Mouse (Mus musculus): ENCODE results near the gene Epn3. TPM values are rescaled to one million over a fixed set of nuclear protein-coding genes. Genes with fewer than 3 reads are reported as not detected.
A peak's percentile ranks its signal among the peaks of the same experiment; 100 is the strongest.

Gene Epn3
- polyA plus RNA-seq, 1 experiment = 2.6 TPM

GRCm38 (mm10) chr11:94526171-94526879 is 26.6 kb upstream of the Epn3 start:
- H3K4me3 ChIP-seq (ENCODE audit: low read depth, low read length) = no peak overlapping the region
- 81% methylated on average over 9 of the region's 9 CpGs for WGBS
- no peaks in the 10 kb centered on the region for H3K27me3 ChIP-seq (ENCODE audit: control insufficient read depth, insufficient read depth, low read length)
- peaks cover 3% of the 10 kb centered on the region; the same call in 1 of the 2 replicates for H3K4me1 ChIP-seq (ENCODE audit: control insufficient read depth, insufficient read depth, insufficient read length, low read length)
- TF ChIP-seq CTCF (IDR thresholded peaks at IDR 0.05; ENCODE audit: extremely low read depth, insufficient read length, insufficient replicate concordance, low read depth, low read length) = no peak
- no peak for TF ChIP-seq POLR2A (IDR thresholded peaks at IDR 0.05; ENCODE audit: low read depth, low read length)
- no peaks in the 10 kb centered on the region for H3K36me3 ChIP-seq (ENCODE audit: control insufficient read depth, insufficient read depth, low read length)
- no peak overlapping the region for H3K27ac ChIP-seq (ENCODE audit: insufficient read depth, low read depth, low read length)

- TF ChIP-seq POLR2A (IDR thresholded peaks at IDR 0.05; ENCODE audit: low read depth, low read length) = no peak
- no peak for TF ChIP-seq CTCF (IDR thresholded peaks at IDR 0.05; ENCODE audit: extremely low read depth, insufficient read length, insufficient replicate concordance, low read depth, low read length)
- 3% methylated on average over 42 of the region's 42 CpGs for WGBS
- H3K27ac ChIP-seq (ENCODE audit: insufficient read depth, low read depth, low read length) = no peak within 1 kb of the TSS
Measured at GRCm38 (mm10) chr11:94521219-94521843, 21.6 kb upstream of the Epn3 start, which contains the start of gene Mycbpap. Gene Mycbpap, minus strand, starts transcription at chr11:94521742.

GRCm38 (mm10) chr11:94513452-94513851 is 13.7 kb upstream of the Epn3 start:
- H3K36me3 ChIP-seq (ENCODE audit: control insufficient read depth, insufficient read depth, low read length) = no peaks in the 10 kb centered on the region
- H3K4me1 ChIP-seq (ENCODE audit: control insufficient read depth, insufficient read depth, insufficient read length, low read length) = peaks cover 8% of the 10 kb centered on the region; the same call in 1 of the 2 replicates
- H3K27me3 ChIP-seq (ENCODE audit: control insufficient read depth, insufficient read depth, low read length) = no peaks in the 10 kb centered on the region
- 63% methylated on average over 9 of the region's 9 CpGs for WGBS
- H3K27ac ChIP-seq (ENCODE audit: insufficient read depth, low read depth, low read length) = no peak overlapping the region
- TF ChIP-seq POLR2A (IDR thresholded peaks at IDR 0.05; ENCODE audit: low read depth, low read length) (no peak), CTCF (IDR thresholded peaks at IDR 0.05; ENCODE audit: extremely low read depth, insufficient read length, insufficient replicate concordance, low read depth, low read length) (no peak)
- no peak overlapping the region for H3K4me3 ChIP-seq (ENCODE audit: low read depth, low read length)

More at GRCm38 (mm10) chr11:94521219-94521843, 21.6 kb upstream of the Epn3 start, which contains the start of gene Mycbpap:
- Histone ChIP-seq H3K27me3 (ENCODE audit: control insufficient read depth, insufficient read depth, low read length) (no peaks in the 10 kb centered on the region), H3K4me1 (ENCODE audit: control insufficient read depth, insufficient read depth, insufficient read length, low read length) (no peaks in the 10 kb centered on the region), H3K36me3 (ENCODE audit: control insufficient read depth, insufficient read depth, low read length) (no peaks in the 10 kb centered on the region), H3K4me3 (ENCODE audit: low read depth, low read length) (peak within 1 kb of the TSS; percentile 77)

GRCm38 (mm10) chr11:94508976-94509375 is 9.2 kb upstream of the Epn3 start:
- TF ChIP-seq POLR2A (IDR thresholded peaks at IDR 0.05; ENCODE audit: low read depth, low read length) = no peak
- TF ChIP-seq CTCF (IDR thresholded peaks at IDR 0.05; ENCODE audit: extremely low read depth, insufficient read length, insufficient replicate concordance, low read depth, low read length) = no peak
- H3K36me3 ChIP-seq (ENCODE audit: control insufficient read depth, insufficient read depth, low read length) = no peaks in the 10 kb centered on the region
- H3K4me3 ChIP-seq (ENCODE audit: low read depth, low read length) = no peak overlapping the region
- H3K27ac ChIP-seq (ENCODE audit: insufficient read depth, low read depth, low read length) = no peak overlapping the region
- no peaks in the 10 kb centered on the region for H3K27me3 ChIP-seq (ENCODE audit: control insufficient read depth, insufficient read depth, low read length)
- 36% methylated on average over 10 of the region's 10 CpGs for WGBS
- H3K4me1 ChIP-seq (ENCODE audit: control insufficient read depth, insufficient read depth, insufficient read length, low read length) = peaks cover 16% of the 10 kb centered on the region; the same call in 1 of the 2 replicates

- Histone ChIP-seq H3K27ac (ENCODE audit: insufficient read depth, low read depth, low read length) (no peak overlapping the region), H3K4me3 (ENCODE audit: low read depth, low read length) (no peak overlapping the region), H3K4me1 (ENCODE audit: control insufficient read depth, insufficient read depth, insufficient read length, low read length) (peaks cover 20% of the 10 kb centered on the region), H3K36me3 (ENCODE audit: control insufficient read depth, insufficient read depth, low read length) (no peaks in the 10 kb centered on the region), H3K27me3 (ENCODE audit: control insufficient read depth, insufficient read depth, low read length) (0 out of 2 replicates have a peak, but pooled peaks cover 4% of the 10 kb centered on the region)
- WGBS = 84% methylated on average over 8 of the region's 8 CpGs
- no peak for TF ChIP-seq CTCF (IDR thresholded peaks at IDR 0.05; ENCODE audit: extremely low read depth, insufficient read length, insufficient replicate concordance, low read depth, low read length)
- TF ChIP-seq POLR2A (IDR thresholded peaks at IDR 0.05; ENCODE audit: low read depth, low read length) = no peak
Measured at GRCm38 (mm10) chr11:94501482-94501881, 1.7 kb upstream of the Epn3 start.

GRCm38 (mm10) chr11:94500362-94500761 is 588 bp upstream of the Epn3 start:
- no peak for TF ChIP-seq CTCF (IDR thresholded peaks at IDR 0.05; ENCODE audit: extremely low read depth, insufficient read length, insufficient replicate concordance, low read depth, low read length)
- Histone ChIP-seq H3K27ac (ENCODE audit: insufficient read depth, low read depth, low read length) (no peak overlapping the region), H3K4me1 (ENCODE audit: control insufficient read depth, insufficient read depth, insufficient read length, low read length) (peaks cover 20% of the 10 kb centered on the region), H3K27me3 (ENCODE audit: control insufficient read depth, insufficient read depth, low read length) (0 out of 2 replicates have a peak, but pooled peaks cover 4% of the 10 kb centered on the region), H3K36me3 (ENCODE audit: control insufficient read depth, insufficient read depth, low read length) (no peaks in the 10 kb centered on the region), H3K4me3 (ENCODE audit: low read depth, low read length) (no peak overlapping the region)
- WGBS = 38% methylated on average over 8 of the region's 8 CpGs

GRCm38 (mm10) chr11:94499035-94499434 is 739 bp downstream of the Epn3 start:
- H3K27ac ChIP-seq (ENCODE audit: insufficient read depth, low read depth, low read length) = no peak overlapping the region
- 2% methylated on average over 2 of the region's 2 CpGs for WGBS
- no peak for TF ChIP-seq CTCF (IDR thresholded peaks at IDR 0.05; ENCODE audit: extremely low read depth, insufficient read length, insufficient replicate concordance, low read depth, low read length)
- TF ChIP-seq POLR2A (IDR thresholded peaks at IDR 0.05; ENCODE audit: low read depth, low read length) = no peak

More at GRCm38 (mm10) chr11:94499035-94499434, 739 bp downstream of the Epn3 start:
- Histone ChIP-seq H3K36me3 (ENCODE audit: control insufficient read depth, insufficient read depth, low read length) (no peaks in the 10 kb centered on the region), H3K27me3 (ENCODE audit: control insufficient read depth, insufficient read depth, low read length) (0 out of 2 replicates have a peak, but pooled peaks cover 4% of the 10 kb centered on the region), H3K4me3 (ENCODE audit: low read depth, low read length) (peak overlapping the region; percentile 60), H3K4me1 (ENCODE audit: control insufficient read depth, insufficient read depth, insufficient read length, low read length) (peaks cover 16% of the 10 kb centered on the region)
